Comparison of ENCODE assay signal across 8 mouse cellular contexts in genomic region chr10:93297774-93298173, GRCm38 (mm10). TPM values are rescaled to one million over a fixed set of nuclear protein-coding genes. Genes with fewer than 3 reads are reported as not detected.
DNase-seq lines count a peak whose midpoint lies in the region; ATAC-seq and TF ChIP-seq lines count a peak whose summit lies in the region.

No protein-coding gene starts in this region.

- peak; percentile 55 for DNase-seq in lung, embryonic 14.5 days
- DNase-seq in lung, adult 2 months = no peak
- DNase-seq in naive thymus-derived CD4-positive, alpha-beta T cell, adult 2 months (ENCODE audit: low read depth) = peak; percentile 48
- no peak for DNase-seq in hindbrain, embryonic 14.5 days (ENCODE audit: low spot score)
- DNase-seq in right cerebral cortex, postnatal 10 days (ENCODE audit: low spot score in 2 of 2) = no peak

- no peaks in the 10 kb centered on the region for H3K9me3 ChIP-seq in lung, embryonic 14.5 days (ENCODE audit: low read depth, low read length)
- H3K9me3 ChIP-seq in embryonic facial prominence, embryonic 12.5 days = no peaks in the 10 kb centered on the region
- no peaks in the 10 kb centered on the region for H3K9me3 ChIP-seq in intestine, postnatal 0 days (ENCODE audit: control insufficient read depth)
- H3K9me3 ChIP-seq in hindbrain, embryonic 14.5 days (ENCODE audit: control insufficient read depth, low read length) = no peaks in the 10 kb centered on the region

- no peaks in the 10 kb centered on the region for H3K4me1 ChIP-seq in lung, embryonic 14.5 days (ENCODE audit: insufficient read depth)
- peaks cover 35% of the 10 kb centered on the region for H3K4me1 ChIP-seq in lung, adult 2 months (ENCODE audit: control insufficient read depth, insufficient read depth, low read length)
- peaks cover 53% of the 10 kb centered on the region for H3K4me1 ChIP-seq in embryonic facial prominence, embryonic 12.5 days
- H3K4me1 ChIP-seq in intestine, postnatal 0 days (replicated peaks; ENCODE audit: control insufficient read depth, insufficient read depth, low read length) = no peaks in the 10 kb centered on the region
- 0 out of 2 replicates have a peak, but pooled peaks cover 4% of the 10 kb centered on the region for H3K4me1 ChIP-seq in hindbrain, embryonic 14.5 days (replicated peaks; ENCODE audit: control insufficient read depth, insufficient read depth, low read length)

- peak overlapping the region; percentile 23; the same call in 1 of the 2 replicates for H3K4me2 ChIP-seq in lung, embryonic 14.5 days
- no peak overlapping the region for H3K4me2 ChIP-seq in embryonic facial prominence, embryonic 12.5 days (replicated peaks)
- no peak overlapping the region for H3K4me2 ChIP-seq in intestine, postnatal 0 days (replicated peaks; ENCODE audit: low read depth)
- no peak overlapping the region for H3K4me2 ChIP-seq in hindbrain, embryonic 14.5 days (replicated peaks)

- TF ChIP-seq CTCF in lung, embryonic 14.5 days (IDR thresholded peaks at IDR 0.05; ENCODE audit: low read depth) = 0 out of 2 replicates have a peak, but pooled peaks have one; percentile 13
- no peak for TF ChIP-seq CTCF in lung, adult 2 months (IDR thresholded peaks at IDR 0.05; ENCODE audit: insufficient read depth, low read length)
- TF ChIP-seq CTCF in intestine, postnatal 0 days (IDR thresholded peaks at IDR 0.05; ENCODE audit: low read depth) = peak; percentile 26

- WGBS in lung, embryonic 14.5 days = 48% methylated on average over 5 of the region's 5 CpGs
- WGBS in lung, adult 2 months = 28% methylated on average over 5 of the region's 5 CpGs
- WGBS in embryonic facial prominence, embryonic 12.5 days = 32% methylated on average over 5 of the region's 5 CpGs
- WGBS in intestine, postnatal 0 days = 54% methylated on average over 5 of the region's 5 CpGs
- WGBS in hindbrain, embryonic 14.5 days = 36% methylated on average over 5 of the region's 5 CpGs

- H3K27me3 ChIP-seq in lung, embryonic 14.5 days (ENCODE audit: insufficient read depth, low read length) = no peaks in the 10 kb centered on the region
- no peaks in the 10 kb centered on the region for H3K27me3 ChIP-seq in embryonic facial prominence, embryonic 12.5 days
- no peaks in the 10 kb centered on the region for H3K27me3 ChIP-seq in intestine, postnatal 0 days (replicated peaks; ENCODE audit: control insufficient read depth, insufficient read depth, low read length)
- H3K27me3 ChIP-seq in hindbrain, embryonic 14.5 days (ENCODE audit: control insufficient read depth, insufficient read depth, low read length) = no peaks in the 10 kb centered on the region

- peak overlapping the region; percentile 48; the same call in 1 of the 2 replicates for H3K27ac ChIP-seq in lung, embryonic 14.5 days (ENCODE audit: low read depth)
- H3K27ac ChIP-seq in embryonic facial prominence, embryonic 12.5 days = peak overlapping the region; percentile 30; the same call in 1 of the 2 replicates
- no peak overlapping the region for H3K27ac ChIP-seq in intestine, postnatal 0 days (ENCODE audit: low read depth, low read length)
- no peak overlapping the region for H3K27ac ChIP-seq in hindbrain, embryonic 14.5 days

- peak; percentile 42; the same call in 1 of the 2 replicates for ATAC-seq in lung, embryonic 14.5 days (ENCODE audit: insufficient read depth)
- ATAC-seq in embryonic facial prominence, embryonic 12.5 days (ENCODE audit: insufficient number of reproducible peaks, insufficient read depth, low FRiP score, low TSS enrichment) = no peak
- no peak for ATAC-seq in intestine, postnatal 0 days
- no peak for ATAC-seq in hindbrain, embryonic 14.5 days (ENCODE audit: low FRiP score)
- no peak for ATAC-seq in megakaryocyte-erythroid progenitor cell, adult 5-6 weeks (replicated peaks; ENCODE audit: low FRiP score, low TSS enrichment, poor library complexity, severe bottlenecking)

- no peak overlapping the region for H3K4me3 ChIP-seq in lung, embryonic 14.5 days (ENCODE audit: low read depth, low read length)
- H3K4me3 ChIP-seq in lung, adult 2 months (replicated peaks; ENCODE audit: extremely low read depth, low read depth, low read length) = no peak overlapping the region
- no peak overlapping the region for H3K4me3 ChIP-seq in embryonic facial prominence, embryonic 12.5 days
- no peak overlapping the region for H3K4me3 ChIP-seq in intestine, postnatal 0 days (ENCODE audit: low read depth, low read length)
- H3K4me3 ChIP-seq in hindbrain, embryonic 14.5 days (replicated peaks; ENCODE audit: low read length) = no peak overlapping the region

- TF ChIP-seq POLR2A in lung, adult 2 months (IDR thresholded peaks at IDR 0.05; ENCODE audit: borderline replicate concordance, extremely low read depth, low read depth, low read length) = no peak

- H3K36me3 ChIP-seq in lung, embryonic 14.5 days (ENCODE audit: insufficient read depth) = 0 out of 2 replicates have a peak, but pooled peaks cover 5% of the 10 kb centered on the region
- H3K36me3 ChIP-seq in embryonic facial prominence, embryonic 12.5 days = 0 out of 2 replicates have a peak, but pooled peaks cover 2% of the 10 kb centered on the region
- H3K36me3 ChIP-seq in intestine, postnatal 0 days (ENCODE audit: control insufficient read depth, insufficient read depth) = no peaks in the 10 kb centered on the region
- no peaks in the 10 kb centered on the region for H3K36me3 ChIP-seq in hindbrain, embryonic 14.5 days (replicated peaks; ENCODE audit: control insufficient read depth, insufficient read depth)

- H3K9ac ChIP-seq in lung, embryonic 14.5 days = no peak overlapping the region
- H3K9ac ChIP-seq in embryonic facial prominence, embryonic 12.5 days = no peak overlapping the region
- no peak overlapping the region for H3K9ac ChIP-seq in intestine, postnatal 0 days (ENCODE audit: low read depth, low read length)
- H3K9ac ChIP-seq in hindbrain, embryonic 14.5 days = no peak overlapping the region

RNA-seq across cellular contexts. Expression of gene Elk3, which starts 13.2 kb away (rescaled TPM):
- polyA plus RNA-seq in lung, embryonic 14.5 days (2014; fragmentation: Nextera tagmentation; extraction: Ambion mirVana) = 55.3 and 57.7 TPM in 2 replicates
- 76.0 and 99.4 TPM in 2 replicates for polyA plus RNA-seq in lung, adult 2 months (2012; rRNA removed)
- polyA plus RNA-seq in embryonic facial prominence, embryonic 12.5 days (2016; fragmentation: Nextera tagmentation; extraction: Ambion mirVana) = 37.6 and 38.4 TPM in 2 replicates
- polyA plus RNA-seq in intestine, postnatal 0 days (2015; fragmentation: Nextera tagmentation; extraction: Ambion mirVana) = 14.2 and 16.4 TPM in 2 replicates
- polyA plus RNA-seq in hindbrain, embryonic 14.5 days (2014; fragmentation: Nextera tagmentation; extraction: Ambion mirVana) = 7.9 and 11.3 TPM in 2 replicates
- total RNA-seq in megakaryocyte-erythroid progenitor cell, adult 5-6 weeks (2014; fragmentation: Nextera tagmentation) = 8.7 and 8.9 TPM in 2 replicates
- 6.8 and 7.2 TPM in 2 replicates for total RNA-seq in megakaryocyte-erythroid progenitor cell, adult 5-6 weeks (2017)

Comparison
In these comparisons a context has a peak if more than half of its experiments do, and no peak if none do; other contexts are left out.
1. DNase-seq: peak in lung, embryonic 14.5 days (single experiment) and naive thymus-derived CD4-positive, alpha-beta T cell, adult 2 months (single experiment); none in lung, adult 2 months (single experiment), hindbrain, embryonic 14.5 days (single experiment) and right cerebral cortex, postnatal 10 days (0 of 2).
2. H3K27ac ChIP-seq: peak in lung, embryonic 14.5 days (single experiment) and embryonic facial prominence, embryonic 12.5 days (single experiment); none in intestine, postnatal 0 days (single experiment) and hindbrain, embryonic 14.5 days (single experiment).